Mouse (Mus musculus) T-helper 1 cell (primary cell): Measurements from ENCODE around the gene Smim24.

Experiments used
- in situ Hi-C: fragments of 300-600 bp; cut with MboI, MseI; formaldehyde crosslinking; loops from one replicate; pipeline ENCODE4 v1.15.1; 2025; ENCODE audit warnings: high pct_unique_total_duplicates

The Smim24 gene

GRCm38 (mm10) chr10:81420191-81420767 is 27.4 kb downstream of the Smim24 start:
- in situ Hi-C loops, result no loop called here

GRCm38 (mm10) chr10:81421041-81421796 is 28.4 kb downstream of the Smim24 start:
- in situ Hi-C loops, result no loop called here

- in situ Hi-C loops, result no loop called here
Observed at GRCm38 (mm10) chr10:81421797-81422100, 28.9 kb downstream of the Smim24 start.

- in situ Hi-C loops, result no loop called here
Observed at GRCm38 (mm10) chr10:81422191-81422590, 29.3 kb downstream of the Smim24 start.

- in situ Hi-C loops, result no loop called here
Observed at GRCm38 (mm10) chr10:81422661-81423217, 29.9 kb downstream of the Smim24 start.

DNA sequence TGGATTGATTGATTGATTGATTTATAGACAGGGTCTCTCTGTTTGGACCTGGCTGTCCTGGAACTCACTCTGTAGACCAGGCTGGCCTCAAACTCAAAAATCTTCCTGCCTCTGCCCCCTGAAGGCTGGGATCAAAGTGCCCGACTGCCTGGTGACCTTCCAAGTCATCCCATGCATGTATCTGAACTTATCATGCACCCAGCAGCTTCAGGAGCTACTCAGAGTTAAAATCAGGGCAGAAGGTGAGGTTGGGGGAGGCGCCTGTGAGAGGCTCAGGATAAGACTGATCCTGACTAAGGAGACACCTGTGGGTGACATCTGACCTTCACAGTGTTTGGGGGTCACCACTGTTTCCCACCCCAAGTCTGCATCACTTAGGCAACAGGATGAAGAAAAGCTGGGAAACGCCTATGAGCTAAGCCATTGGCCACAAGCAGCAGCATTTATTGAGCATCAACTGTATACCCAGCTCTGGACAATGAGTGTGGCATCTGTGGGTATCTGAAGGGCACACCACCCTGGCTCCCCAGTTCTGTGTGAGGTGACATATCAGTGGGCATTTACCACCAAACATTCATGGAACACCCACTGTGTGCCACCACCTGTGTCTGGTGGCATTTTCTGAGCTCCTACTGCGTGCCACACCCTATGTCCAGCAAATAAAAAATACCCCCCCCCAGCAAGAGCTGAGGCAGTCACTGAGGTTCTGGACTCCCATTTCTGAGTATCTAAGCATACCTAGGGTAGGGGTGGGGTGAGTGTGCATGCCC is 30.8 kb downstream of the Smim24 start:
- in situ Hi-C loops, result no loop called here

- in situ Hi-C loops, result no loop called here
Observed at GRCm38 (mm10) chr10:81424246-81425051, 31.6 kb downstream of the Smim24 start.

DNA sequence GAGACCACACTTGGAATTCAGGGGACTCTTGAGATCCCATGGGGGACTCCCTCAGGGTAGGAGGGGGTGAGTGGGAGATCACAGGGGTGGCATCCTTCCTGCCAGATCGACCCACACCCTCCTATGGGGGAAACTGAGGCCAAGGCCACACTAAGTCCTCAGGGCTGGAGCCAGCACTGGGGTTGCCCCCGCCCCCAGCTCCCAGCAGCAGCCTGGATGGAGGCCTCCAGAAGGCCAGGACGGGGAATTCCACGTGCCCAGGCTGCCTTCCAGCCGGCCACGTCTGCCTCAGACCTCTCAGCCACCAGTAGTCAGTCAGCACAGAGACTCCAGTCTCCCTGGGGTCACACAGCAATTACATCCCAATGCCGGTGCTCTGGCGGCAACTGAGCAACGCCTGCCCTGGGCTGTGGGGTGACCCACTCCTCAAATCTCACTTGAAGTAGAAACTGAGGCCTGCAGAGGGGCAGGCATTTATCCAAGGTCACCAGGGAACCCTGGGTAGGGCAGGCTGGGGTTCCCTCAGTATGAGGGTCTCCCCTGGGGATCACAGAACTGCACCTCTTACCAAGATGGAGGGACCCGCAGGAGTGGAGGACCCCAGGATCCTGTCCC is 32.5 kb downstream of the Smim24 start:
- in situ Hi-C loops, result no loop called here

DNA sequence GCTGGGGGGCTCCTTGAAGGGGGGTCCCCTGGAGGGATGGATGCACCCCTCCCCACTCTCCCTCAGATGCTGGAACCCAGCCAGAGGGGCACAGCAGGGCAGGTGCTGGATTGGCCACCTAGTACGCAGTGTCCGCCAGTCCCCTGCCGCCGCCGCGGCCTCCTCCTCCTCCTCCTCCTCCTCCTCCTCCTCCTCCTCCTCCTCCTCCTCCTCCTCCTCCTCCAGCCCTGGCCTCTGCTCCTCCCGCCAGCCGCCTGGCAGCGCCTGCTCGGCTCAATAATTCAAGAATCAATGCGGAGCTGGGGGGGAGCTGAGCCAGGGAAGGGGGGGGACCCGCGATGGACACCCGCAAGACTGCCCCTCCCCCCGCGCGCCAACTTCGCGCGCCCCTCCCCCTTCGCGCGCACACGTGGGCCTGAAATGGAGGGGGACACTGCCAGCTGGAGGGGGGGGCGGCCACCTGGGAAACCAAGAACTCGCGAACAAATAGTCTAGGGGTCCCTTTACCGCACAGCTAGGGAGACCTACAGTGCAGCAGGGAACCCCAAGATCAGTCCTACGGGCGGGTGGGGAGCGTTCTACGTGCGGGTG is 33.3 kb downstream of the Smim24 start:
- in situ Hi-C loops, result no loop called here

DNA sequence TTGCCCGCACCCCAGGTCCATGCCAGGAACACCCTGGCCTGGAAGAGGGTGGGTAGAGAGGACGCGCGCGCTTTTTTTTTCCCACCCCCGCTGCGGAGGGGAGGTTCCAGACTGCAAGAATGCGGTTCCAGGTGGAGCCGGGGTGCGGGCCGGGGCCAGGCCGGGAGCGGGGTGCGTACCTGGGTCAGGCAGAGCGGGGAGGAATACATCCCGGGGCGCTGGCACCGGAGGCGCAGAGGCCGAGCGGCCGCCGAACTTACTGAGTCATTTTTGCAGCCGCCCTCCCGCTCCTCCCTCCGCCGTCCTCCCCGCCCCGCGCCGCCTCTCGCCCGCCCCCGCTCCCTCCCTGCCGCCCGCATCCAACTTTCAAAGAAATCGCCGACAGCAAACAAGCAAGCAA is 34.0 kb downstream of the Smim24 start:
- in situ Hi-C loops, result no loop called here

- in situ Hi-C loops, result no loop called here
Observed at GRCm38 (mm10) chr10:81427327-81427726, 34.5 kb downstream of the Smim24 start.

DNA sequence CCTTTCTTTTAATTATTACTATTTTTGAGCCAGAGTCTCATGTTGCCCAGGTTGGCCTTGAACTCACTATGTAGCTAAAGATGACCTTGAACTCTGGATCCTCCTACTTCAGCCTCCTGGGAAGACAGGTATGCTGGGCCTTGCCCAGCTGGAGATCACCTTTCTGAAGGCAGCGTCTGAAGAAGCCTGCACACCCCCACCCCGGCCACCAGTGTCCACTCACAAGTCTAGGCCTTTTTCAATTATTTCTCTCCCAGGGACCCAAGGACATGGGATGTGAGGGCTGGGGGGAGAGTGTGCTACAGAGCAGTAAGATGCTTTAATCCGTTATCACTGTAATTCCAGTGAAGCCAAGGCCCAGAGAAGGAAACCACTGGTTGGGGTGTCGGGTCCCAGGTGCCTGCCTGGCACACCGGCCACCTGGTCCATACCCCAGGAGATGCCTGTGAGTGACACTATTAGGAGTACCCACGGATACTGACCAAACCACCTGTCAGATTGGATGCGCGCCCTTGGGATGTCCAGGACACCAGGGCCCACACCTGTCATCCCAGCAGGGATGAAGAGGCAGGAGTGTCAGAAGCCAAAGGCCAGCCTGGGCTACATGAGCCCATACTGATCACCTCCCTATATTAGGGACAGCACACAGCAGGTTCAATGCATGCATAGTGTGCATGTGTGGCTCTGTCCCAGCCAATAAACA is 35.1 kb downstream of the Smim24 start:
- in situ Hi-C loops, result no loop called here

DNA sequence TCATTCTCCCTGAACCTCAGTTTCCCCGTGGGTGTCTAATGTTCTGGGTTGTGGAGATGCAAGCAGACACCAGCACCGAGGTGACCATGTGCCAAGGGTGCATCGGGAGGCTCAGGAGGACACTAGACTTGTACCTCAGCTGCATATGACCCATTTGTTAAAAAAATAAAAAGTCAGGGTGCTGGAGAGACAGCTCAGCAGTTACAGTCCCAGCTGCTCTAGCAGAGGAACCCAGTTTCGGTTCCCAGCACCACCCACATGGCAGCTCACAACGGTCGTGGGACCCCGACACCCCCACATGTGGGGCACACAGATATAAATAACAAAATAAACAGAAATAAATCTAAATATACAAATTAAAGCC is 35.6 kb downstream of the Smim24 start:
- in situ Hi-C loops, result no loop called here

DNA sequence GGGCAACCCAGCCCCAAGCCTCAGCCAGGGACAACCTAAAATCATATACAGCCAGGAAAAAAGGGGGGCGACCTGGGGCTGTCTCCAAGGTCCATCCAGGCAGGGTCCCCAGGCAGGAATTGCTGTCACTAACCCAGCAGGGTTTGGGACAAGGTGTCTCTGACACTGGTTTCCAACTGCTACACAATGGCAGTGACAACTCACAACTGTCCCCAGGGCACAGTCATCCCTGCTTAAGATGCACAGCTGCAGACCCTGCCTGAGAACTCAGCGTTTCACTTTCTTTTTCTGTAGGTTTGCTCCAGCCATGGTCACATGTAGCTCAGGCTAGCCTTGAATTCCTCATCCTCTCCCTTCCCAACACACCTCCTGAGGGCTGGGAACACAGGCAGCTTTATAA is 36.2 kb downstream of the Smim24 start:
- in situ Hi-C loops, result no loop called here

- in situ Hi-C loops, result no loop called here
Observed at GRCm38 (mm10) chr10:81429605-81430061, 36.8 kb downstream of the Smim24 start.

- in situ Hi-C loops, result no loop called here
Observed at GRCm38 (mm10) chr10:81430141-81430830, 37.4 kb downstream of the Smim24 start.

GRCm38 (mm10) chr10:81430831-81431525 is 38.1 kb downstream of the Smim24 start:
- in situ Hi-C loops, result no loop called here

DNA sequence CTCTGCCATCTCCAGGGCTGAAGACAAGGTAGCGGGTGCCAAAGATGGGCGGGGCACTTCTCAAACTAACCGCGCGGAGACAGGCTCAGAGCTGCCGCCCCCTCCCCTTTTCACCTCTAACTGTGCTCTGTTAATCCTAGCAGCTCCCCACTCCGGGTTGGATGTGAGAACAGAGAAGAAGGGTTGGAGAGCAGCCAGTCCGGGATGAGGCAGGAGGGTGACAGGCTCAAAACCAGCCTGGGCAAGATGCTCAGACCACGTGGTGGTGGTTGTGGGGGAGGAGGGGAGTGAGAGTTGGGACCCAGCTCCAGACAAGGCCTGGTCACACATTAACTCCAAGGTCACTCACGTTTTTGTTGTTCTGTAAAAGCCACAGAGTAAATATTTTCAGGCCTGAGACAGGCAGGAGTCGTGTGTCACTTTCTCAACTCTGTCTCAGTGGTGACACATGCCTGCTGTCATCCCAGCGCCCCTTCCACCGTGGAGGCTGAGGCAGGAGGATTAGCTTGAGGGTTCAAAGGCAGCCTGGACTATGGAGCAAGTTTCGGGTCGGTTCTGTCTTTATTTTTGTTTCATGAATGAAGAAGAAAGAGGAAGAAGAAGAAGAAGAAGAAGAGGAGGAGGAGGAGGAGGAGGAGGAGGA is 38.8 kb downstream of the Smim24 start:
- in situ Hi-C loops, result no loop called here
